Mouse (Mus musculus): Measurements from ENCODE around the gene Pcnp.
"Not testable (repeated sequence)": the region's sequence is repeated elsewhere in the genome, so short reads cannot be mapped to it uniquely, and the experiment has no call there.

The Pcnp gene

GRCm38 (mm10) chr16:56029661-56030082, at the start of gene Pcnp:
Gene Pcnp (minus strand): TSS chr16:56029739.
- in situ Hi-C loops (cut with MboI; ENCODE audit: unreplicated experiment in 2 of 2) = loop anchor here (5.0 kb wide), 2 partner anchors 38 to 57 kb away; partner anchors contain the start of gene Zbtb11 (in 2 of the 2)

- in situ Hi-C loops (cut with MboI; ENCODE audit: unreplicated experiment in 2 of 2) = no loop called here
Observed at GRCm38 (mm10) chr16:56076121-56076869, 46.8 kb upstream of the Pcnp start.

- in situ Hi-C loops (cut with MboI; ENCODE audit: unreplicated experiment in 2 of 2) = no loop called here
Observed at GRCm38 (mm10) chr16:56075222-56076111, 45.9 kb upstream of the Pcnp start.

GRCm38 (mm10) chr16:56074565-56074964, 45.0 kb upstream of the Pcnp start:
- in situ Hi-C loops (cut with MboI; ENCODE audit: unreplicated experiment in 2 of 2) = no loop called here

- in situ Hi-C loops (cut with MboI; ENCODE audit: unreplicated experiment in 2 of 2) = no loop called here
Observed at GRCm38 (mm10) chr16:56074122-56074521, 44.6 kb upstream of the Pcnp start.

- in situ Hi-C loops (cut with MboI; ENCODE audit: unreplicated experiment in 2 of 2) = not testable (repeated sequence)
Observed at GRCm38 (mm10) chr16:56073150-56073549, 43.6 kb upstream of the Pcnp start.

- in situ Hi-C loops (cut with MboI; ENCODE audit: unreplicated experiment in 2 of 2) = no loop called here
Observed at GRCm38 (mm10) chr16:56072533-56072932, 43.0 kb upstream of the Pcnp start.

- in situ Hi-C loops (cut with MboI; ENCODE audit: unreplicated experiment in 2 of 2) = no loop called here
Observed at GRCm38 (mm10) chr16:56071317-56072232, 42.0 kb upstream of the Pcnp start.

- in situ Hi-C loops (cut with MboI; ENCODE audit: unreplicated experiment in 2 of 2) = loop anchor here (5.0 kb wide), 5 partner anchors 36 to 181 kb away; partner anchors contain the start of genes Zbtb11 (in 2 of the 2) and Pcnp (in 1 of the 2)
Observed at GRCm38 (mm10) chr16:56068523-56069070, 39.1 kb upstream of the Pcnp start.

GRCm38 (mm10) chr16:56066113-56066512, 36.6 kb upstream of the Pcnp start:
- in situ Hi-C loops (cut with MboI; ENCODE audit: unreplicated experiment in 2 of 2) = loop anchor here (5.0 kb wide), 5 partner anchors 34 to 179 kb away; partner anchors contain the start of genes Zbtb11 (in 2 of the 2) and Pcnp (in 1 of the 2)

GRCm38 (mm10) chr16:56064334-56064990, 34.9 kb upstream of the Pcnp start:
- in situ Hi-C loops (cut with MboI; ENCODE audit: unreplicated experiment in 2 of 2) = no loop called here

GRCm38 (mm10) chr16:56062981-56063380, 33.4 kb upstream of the Pcnp start:
- in situ Hi-C loops (cut with MboI; ENCODE audit: unreplicated experiment in 2 of 2) = no loop called here

- in situ Hi-C loops (cut with MboI; ENCODE audit: unreplicated experiment in 2 of 2) = no loop called here
Observed at GRCm38 (mm10) chr16:56061995-56062594, 32.6 kb upstream of the Pcnp start.

GRCm38 (mm10) chr16:56058151-56058550, 28.6 kb upstream of the Pcnp start:
- in situ Hi-C loops (cut with MboI; ENCODE audit: unreplicated experiment in 2 of 2) = no loop called here

GRCm38 (mm10) chr16:56056944-56057590, 27.5 kb upstream of the Pcnp start:
- in situ Hi-C loops (cut with MboI; ENCODE audit: unreplicated experiment in 2 of 2) = no loop called here

GRCm38 (mm10) chr16:56055911-56056310, 26.4 kb upstream of the Pcnp start:
- in situ Hi-C loops (cut with MboI; ENCODE audit: unreplicated experiment in 2 of 2) = no loop called here

GRCm38 (mm10) chr16:56048038-56048437, 18.5 kb upstream of the Pcnp start, which contains the start of gene Senp7:
Gene Senp7 (plus strand): TSS chr16:56048338.
- in situ Hi-C loops (cut with MboI; ENCODE audit: unreplicated experiment in 2 of 2) = not testable (repeated sequence)

GRCm38 (mm10) chr16:56038090-56038489, 8.6 kb upstream of the Pcnp start:
- in situ Hi-C loops (cut with MboI; ENCODE audit: unreplicated experiment in 2 of 2) = no loop called here
